Mouse (Mus musculus): ENCODE results near the gene Bud23.

GRCm38 (mm10) chr5:135109017-135109416, 44.3 kb upstream of the Bud23 start:
- TF ChIP-seq EP300 (IDR thresholded peaks at IDR 0.05; ENCODE audit: low read depth) (no peak), CTCF (IDR thresholded peaks at IDR 0.05; ENCODE audit: low read depth) (no peak)
